Mouse (Mus musculus): ENCODE data around the gene Rtel1. TPM values are rescaled to one million over a fixed set of nuclear protein-coding genes. Genes with fewer than 3 reads are reported as not detected.
A peak's percentile ranks its signal among the peaks of the same experiment; 100 is the strongest.
"Not testable (repeated sequence)": the region's sequence is repeated elsewhere in the genome, so short reads cannot be mapped to it uniquely, and the experiment has no call there.

The Rtel1 gene
- polyA plus RNA-seq, 1 experiment from 2014 or later, result 61.8 TPM

- Histone ChIP-seq H3K9ac (ENCODE audit: low read length) (peak overlapping the region; percentile 93), H3K4me1 (ENCODE audit: control insufficient read depth, insufficient read depth, low read length) (peaks cover 7% of the 10 kb centered on the region), H3K27me3 (ENCODE audit: control insufficient read depth, insufficient read depth, low read length) (no peaks in the 10 kb centered on the region), H3K27ac (ENCODE audit: low read depth, low read length) (peak overlapping the region; percentile 94), H3K4me2 (ENCODE audit: low read depth) (peak overlapping the region; percentile 70), H3K4me3 (ENCODE audit: low read depth, low read length) (peak overlapping the region; percentile 60), H3K9me3 (ENCODE audit: control insufficient read depth, low read length) (no peaks in the 10 kb centered on the region), H3K36me3 (ENCODE audit: control insufficient read depth, insufficient read depth, low read length) (no peaks in the 10 kb centered on the region; the same call in 1 of the 2 replicates)
- DNase-seq (ENCODE audit: low spot score) (peak; percentile 87), ATAC-seq (ENCODE audit: insufficient read depth, low FRiP score, low TSS enrichment) (peak; percentile 85)
- WGBS, result under 1% methylated on average over 31 of the region's 71 CpGs
Measured at GRCm38 (mm10) chr2:181287338-181287957, 32.1 kb upstream of the Rtel1 start.

GRCm38 (mm10) chr2:181287958-181288350, 31.6 kb upstream of the Rtel1 start, which contains the start of gene Gmeb2:
Gene Gmeb2, minus strand, starts transcription at chr2:181288035.
- H3K9me3 ChIP-seq (ENCODE audit: control insufficient read depth, low read length); H3K4me1 ChIP-seq (ENCODE audit: control insufficient read depth, insufficient read depth, low read length); H3K27me3 ChIP-seq (ENCODE audit: control insufficient read depth, insufficient read depth, low read length); H3K36me3 ChIP-seq (ENCODE audit: control insufficient read depth, insufficient read depth, low read length): not testable (repeated sequence)
- DNase-seq (ENCODE audit: low spot score), result peak; percentile 95
- whole genome bisulfite sequencing, result under 1% methylated on average over 24 of the region's 38 CpGs
- peak; percentile 94 for ATAC-seq (ENCODE audit: insufficient read depth, low FRiP score, low TSS enrichment)
- Histone ChIP-seq H3K4me2 (ENCODE audit: low read depth) (peak within 1 kb of the TSS; percentile 70), H3K4me3 (ENCODE audit: low read depth, low read length) (peak within 1 kb of the TSS; percentile 60), H3K9ac (ENCODE audit: low read length) (peak within 1 kb of the TSS; percentile 93), H3K27ac (ENCODE audit: low read depth, low read length) (peak within 1 kb of the TSS; percentile 94)

GRCm38 (mm10) chr2:181288691-181289090, 30.8 kb upstream of the Rtel1 start:
- 73% methylated on average over 3 of the region's 3 CpGs for WGBS
- no peaks in the 10 kb centered on the region for H3K9me3 ChIP-seq (ENCODE audit: control insufficient read depth, low read length)
- no peaks in the 10 kb centered on the region for H3K27me3 ChIP-seq (ENCODE audit: control insufficient read depth, insufficient read depth, low read length)
- no peak for ATAC-seq (ENCODE audit: insufficient read depth, low FRiP score, low TSS enrichment)
- no peak overlapping the region for H3K27ac ChIP-seq (ENCODE audit: low read depth, low read length)
- peak overlapping the region; percentile 60; the same call in 1 of the 2 replicates for H3K4me3 ChIP-seq (ENCODE audit: low read depth, low read length)
- DNase-seq (ENCODE audit: low spot score), result no peak
- no peaks in the 10 kb centered on the region for H3K36me3 ChIP-seq (ENCODE audit: control insufficient read depth, insufficient read depth, low read length)
- no peak overlapping the region for H3K9ac ChIP-seq (ENCODE audit: low read length)
- H3K4me1 ChIP-seq (ENCODE audit: control insufficient read depth, insufficient read depth, low read length), result peaks cover 7% of the 10 kb centered on the region
- peak overlapping the region; percentile 61 for H3K4me2 ChIP-seq (ENCODE audit: low read depth)

- no peak overlapping the region for H3K4me2 ChIP-seq (ENCODE audit: low read depth)
- H3K4me3 ChIP-seq (ENCODE audit: low read depth, low read length), result no peak overlapping the region
- peaks cover 7% of the 10 kb centered on the region for H3K4me1 ChIP-seq (ENCODE audit: control insufficient read depth, insufficient read depth, low read length)
- H3K27me3 ChIP-seq (ENCODE audit: control insufficient read depth, insufficient read depth, low read length), result no peaks in the 10 kb centered on the region
- H3K36me3 ChIP-seq (ENCODE audit: control insufficient read depth, insufficient read depth, low read length), result no peaks in the 10 kb centered on the region
- WGBS, result 85% methylated on average over 1 of the region's 1 CpGs
- no peak overlapping the region for H3K9ac ChIP-seq (ENCODE audit: low read length)
- no peaks in the 10 kb centered on the region for H3K9me3 ChIP-seq (ENCODE audit: control insufficient read depth, low read length)
- no peak for DNase-seq (ENCODE audit: low spot score)
- H3K27ac ChIP-seq (ENCODE audit: low read depth, low read length), result no peak overlapping the region
- ATAC-seq (ENCODE audit: insufficient read depth, low FRiP score, low TSS enrichment), result no peak
Measured at GRCm38 (mm10) chr2:181290937-181291336, 28.6 kb upstream of the Rtel1 start.

- no peak overlapping the region for H3K4me3 ChIP-seq (ENCODE audit: low read depth, low read length)
Measured at GRCm38 (mm10) chr2:181302041-181302440, 17.5 kb upstream of the Rtel1 start.

GRCm38 (mm10) chr2:181304944-181305343, 14.6 kb upstream of the Rtel1 start:
- Histone ChIP-seq H3K36me3 (ENCODE audit: control insufficient read depth, insufficient read depth, low read length) (peaks cover 2% of the 10 kb centered on the region; the same call in 1 of the 2 replicates), H3K4me3 (ENCODE audit: low read depth, low read length) (no peak overlapping the region), H3K27me3 (ENCODE audit: control insufficient read depth, insufficient read depth, low read length) (peaks cover 11% of the 10 kb centered on the region), H3K4me2 (ENCODE audit: low read depth) (no peak overlapping the region), H3K27ac (ENCODE audit: low read depth, low read length) (no peak overlapping the region), H3K4me1 (ENCODE audit: control insufficient read depth, insufficient read depth, low read length) (no peaks in the 10 kb centered on the region), H3K9ac (ENCODE audit: low read length) (no peak overlapping the region), H3K9me3 (ENCODE audit: control insufficient read depth, low read length) (no peaks in the 10 kb centered on the region; the same call in 1 of the 2 replicates)
- no peak for ATAC-seq (ENCODE audit: insufficient read depth, low FRiP score, low TSS enrichment)
- no peak for DNase-seq (ENCODE audit: low spot score)
- 70% methylated on average over 1 of the region's 1 CpGs for WGBS

More at GRCm38 (mm10) chr2:181302041-181302440, 17.5 kb upstream of the Rtel1 start:
- ATAC-seq (ENCODE audit: insufficient read depth, low FRiP score, low TSS enrichment) (no peak), DNase-seq (ENCODE audit: low spot score) (peak; percentile 40)
- 33% methylated on average over 3 of the region's 3 CpGs for WGBS
- Histone ChIP-seq H3K9ac (ENCODE audit: low read length) (no peak overlapping the region), H3K27me3 (ENCODE audit: control insufficient read depth, insufficient read depth, low read length) (peaks cover 8% of the 10 kb centered on the region), H3K4me2 (ENCODE audit: low read depth) (no peak overlapping the region), H3K4me1 (ENCODE audit: control insufficient read depth, insufficient read depth, low read length) (no peaks in the 10 kb centered on the region), H3K27ac (ENCODE audit: low read depth, low read length) (no peak overlapping the region), H3K36me3 (ENCODE audit: control insufficient read depth, insufficient read depth, low read length) (peaks cover 2% of the 10 kb centered on the region; the same call in 1 of the 2 replicates), H3K9me3 (ENCODE audit: control insufficient read depth, low read length) (no peaks in the 10 kb centered on the region; the same call in 1 of the 2 replicates)

- no peaks in the 10 kb centered on the region for H3K4me1 ChIP-seq (ENCODE audit: control insufficient read depth, insufficient read depth, low read length)
- H3K9me3 ChIP-seq (ENCODE audit: control insufficient read depth, low read length), result no peaks in the 10 kb centered on the region
- H3K4me2 ChIP-seq (ENCODE audit: low read depth), result no peak overlapping the region
- DNase-seq (ENCODE audit: low spot score), result peak; percentile 68
- WGBS, result 8% methylated on average over 30 of the region's 30 CpGs
- no peak overlapping the region for H3K27ac ChIP-seq (ENCODE audit: low read depth, low read length)
- peaks cover 12% of the 10 kb centered on the region for H3K27me3 ChIP-seq (ENCODE audit: control insufficient read depth, insufficient read depth, low read length)
- H3K36me3 ChIP-seq (ENCODE audit: control insufficient read depth, insufficient read depth, low read length), result peaks cover 2% of the 10 kb centered on the region; the same call in 1 of the 2 replicates
- no peak; the same call in 1 of the 2 replicates for ATAC-seq (ENCODE audit: insufficient read depth, low FRiP score, low TSS enrichment)
- H3K9ac ChIP-seq (ENCODE audit: low read length), result no peak overlapping the region
- H3K4me3 ChIP-seq (ENCODE audit: low read depth, low read length), result no peak overlapping the region
Measured at GRCm38 (mm10) chr2:181307144-181307804, 12.3 kb upstream of the Rtel1 start.

- Histone ChIP-seq H3K9ac (ENCODE audit: low read length) (peak overlapping the region; percentile 79), H3K4me2 (ENCODE audit: low read depth) (peak overlapping the region; percentile 74), H3K36me3 (ENCODE audit: control insufficient read depth, insufficient read depth, low read length) (no peaks in the 10 kb centered on the region), H3K27ac (ENCODE audit: low read depth, low read length) (no peak overlapping the region), H3K9me3 (ENCODE audit: control insufficient read depth, low read length) (no peaks in the 10 kb centered on the region), H3K27me3 (ENCODE audit: control insufficient read depth, insufficient read depth, low read length) (peaks cover 23% of the 10 kb centered on the region), H3K4me3 (ENCODE audit: low read depth, low read length) (peak overlapping the region; percentile 55), H3K4me1 (ENCODE audit: control insufficient read depth, insufficient read depth, low read length) (no peaks in the 10 kb centered on the region)
- 64% methylated on average over 3 of the region's 3 CpGs for WGBS
- ATAC-seq (ENCODE audit: insufficient read depth, low FRiP score, low TSS enrichment), result no peak
- no peak for DNase-seq (ENCODE audit: low spot score)
Measured at GRCm38 (mm10) chr2:181312435-181312834, 7.1 kb upstream of the Rtel1 start.

- no peaks in the 10 kb centered on the region for H3K4me1 ChIP-seq (ENCODE audit: control insufficient read depth, insufficient read depth, low read length)
- WGBS, result 10% methylated on average over 5 of the region's 5 CpGs
- peak overlapping the region; percentile 55 for H3K4me3 ChIP-seq (ENCODE audit: low read depth, low read length)
- DNase-seq (ENCODE audit: low spot score) (no peak), ATAC-seq (ENCODE audit: insufficient read depth, low FRiP score, low TSS enrichment) (no peak)
- peak overlapping the region; percentile 79 for H3K9ac ChIP-seq (ENCODE audit: low read length)
- no peaks in the 10 kb centered on the region for H3K9me3 ChIP-seq (ENCODE audit: control insufficient read depth, low read length)
- peaks cover 23% of the 10 kb centered on the region for H3K27me3 ChIP-seq (ENCODE audit: control insufficient read depth, insufficient read depth, low read length)
- H3K36me3 ChIP-seq (ENCODE audit: control insufficient read depth, insufficient read depth, low read length), result no peaks in the 10 kb centered on the region
- H3K4me2 ChIP-seq (ENCODE audit: low read depth), result peak overlapping the region; percentile 74
- no peak overlapping the region for H3K27ac ChIP-seq (ENCODE audit: low read depth, low read length)
Measured at GRCm38 (mm10) chr2:181313006-181313343, 6.6 kb upstream of the Rtel1 start.

All from neural tube, embryonic 11.5 days (tissue).